Mouse (Mus musculus) embryonic facial prominence, embryonic 14.5 days (tissue): ENCODE data around the gene Gm28635. TPM values are rescaled to one million over a fixed set of nuclear protein-coding genes. Genes with fewer than 3 reads are reported as not detected.
A peak's percentile ranks its signal among the peaks of the same experiment; 100 is the strongest.

Source experiments
- ATAC-seq: fragments of 200-750 bp; cut with Nextera tagmentation; 2 replicates; pipeline ENCODE4 v1.8.0; 2017; ENCODE audit warnings: low read depth, moderate number of reproducible peaks, moderate TSS enrichment
- DNase-seq: peaks from one replicate; pipeline ENCODE4 v3.0.0-alpha.2; 2015; ENCODE audit warnings: low spot score
- H3K27ac ChIP-seq: fragments of 300-500 bp; sonication (generic); replicated peaks from 2 replicates; pipeline ENCODE4 v1.5.1; 2014; ENCODE audit warnings: low read depth, mild to moderate bottlenecking, low read length, moderate library complexity
- H3K27me3 ChIP-seq: fragments of 300-500 bp; sonication (generic); replicated peaks from 2 replicates; pipeline ENCODE4 v1.6.1; 2014; ENCODE audit warnings: low read length; ENCODE audit not compliant: control insufficient read depth, insufficient read depth
- H3K36me3 ChIP-seq: fragments of 300-500 bp; sonication (generic); 2 replicates; pipeline ENCODE4 v1.6.1; 2014; ENCODE audit warnings: low read length, mixed read lengths; ENCODE audit not compliant: control insufficient read depth, insufficient read depth
- H3K4me1 ChIP-seq: fragments of 300-500 bp; sonication (generic); 2 replicates; pipeline ENCODE4 v1.6.1; 2014; ENCODE audit warnings: antibody characterized with exemption, low read length; ENCODE audit not compliant: control insufficient read depth, insufficient read depth
- H3K4me2 ChIP-seq: fragments of 300-500 bp; sonication (generic); 2 replicates; pipeline ENCODE4 v1.6.1; 2014; ENCODE audit warnings: low read depth, mild to moderate bottlenecking, low read length, moderate library complexity, mixed read lengths
- H3K4me3 ChIP-seq: fragments of 300-500 bp; sonication (generic); 2 replicates; pipeline ENCODE4 v1.5.1; 2014; ENCODE audit warnings: low read depth, mild to moderate bottlenecking, low read length
- H3K9ac ChIP-seq: fragments of 300-500 bp; sonication (generic); 2 replicates; pipeline ENCODE4 v1.6.1; 2014; ENCODE audit warnings: low read depth, mild to moderate bottlenecking, low read length, moderate library complexity, mixed read lengths
- H3K9me3 ChIP-seq: fragments of 300-500 bp; sonication (generic); 2 replicates; pipeline ENCODE4 v1.6.1; 2016; ENCODE audit warnings: low read length; ENCODE audit not compliant: control insufficient read depth
- WGBS: fragments of 180-500 bp; shearing (Covaris S2); extraction: QIAGEN DNeasy Blood & Tissue Kit; methylation state at CpG from one replicate; pipeline ENCODE4 v1.1.7; 2014; 5-methylcytosine and 5-hydroxymethylcytosine counted together
- polyA plus RNA-seq: library from polyadenylated mRNA; unstranded; fragments of >200 nt; fragmentation: Nextera tagmentation; extraction: Ambion mirVana; gene quantifications from 2 replicates; pipeline ENCODE4 v1.2.1, GENCODE M21; 2014

The Gm28635 gene
- polyA plus RNA-seq, 1 experiment from 2014 or later = not detected

- no peaks in the 10 kb centered on the region for H3K9me3 ChIP-seq
- H3K4me2 ChIP-seq = peak overlapping the region; percentile 44
- ATAC-seq (no peak), DNase-seq (peak; percentile 40)
- no peak overlapping the region for H3K9ac ChIP-seq
- no peaks in the 10 kb centered on the region for H3K36me3 ChIP-seq
- WGBS = 46% methylated on average over 10 of the region's 10 CpGs
- H3K27me3 ChIP-seq = no peaks in the 10 kb centered on the region
- peak overlapping the region; percentile 8; the same call in 1 of the 2 replicates for H3K4me3 ChIP-seq
- no peaks in the 10 kb centered on the region; the same call in 1 of the 2 replicates for H3K4me1 ChIP-seq
- no peak overlapping the region; the same call in 1 of the 2 replicates for H3K27ac ChIP-seq
Observed at GRCm38 (mm10) chr2:84556888-84557514, 120.8 kb downstream of the Gm28635 start.

Other genes with a start within 250 kb of the Gm28635 start
- gene Tfpi, start 201.3 kb downstream of the Gm28635 start, polyA plus RNA-seq = 44.3 and 44.5 TPM in 2 replicates
- gene Ctnnd1, start 27.3 kb downstream of the Gm28635 start, polyA plus RNA-seq = 48.9 and 49.0 TPM in 2 replicates
- gene Btbd18, start 19.0 kb downstream of the Gm28635 start, polyA plus RNA-seq = 0.14 TPM in 1 of 2 replicates, not detected in the other
- gene Selenoh, start 7.3 kb downstream of the Gm28635 start, polyA plus RNA-seq = 237 and 272 TPM in 2 replicates
- 28.4 and 28.8 TPM in 2 replicates for gene Med19, start 361 bp upstream of the Gm28635 start, polyA plus RNA-seq
- 99.0 and 103 TPM in 2 replicates for gene Tmx2, start 1.1 kb upstream of the Gm28635 start, polyA plus RNA-seq
- gene Zdhhc5, start 37.1 kb upstream of the Gm28635 start, polyA plus RNA-seq = 31.4 and 31.6 TPM in 2 replicates
- 22.6 and 24.2 TPM in 2 replicates for gene Clp1, start 49.3 kb upstream of the Gm28635 start, polyA plus RNA-seq
- 5.5 and 6.5 TPM in 2 replicates for gene Ypel4, start 56.0 kb upstream of the Gm28635 start, polyA plus RNA-seq
- 3.9 and 4.0 TPM in 2 replicates for gene Gm19426, start 65.6 kb upstream of the Gm28635 start, polyA plus RNA-seq
- 63.0 and 64.7 TPM in 2 replicates for gene Serping1, start 97.4 kb upstream of the Gm28635 start, polyA plus RNA-seq
- gene Ube2l6, start 120.8 kb upstream of the Gm28635 start, polyA plus RNA-seq = 44.5 and 48.2 TPM in 2 replicates
- gene Smtnl1, start 144.6 kb upstream of the Gm28635 start, polyA plus RNA-seq = 0.48 and 1.6 TPM in 2 replicates
- gene Timm10, start 149.0 kb upstream of the Gm28635 start, polyA plus RNA-seq = 55.5 and 55.7 TPM in 2 replicates
- 14.3 and 17.0 TPM in 2 replicates for gene Slc43a1, start 160.8 kb upstream of the Gm28635 start, polyA plus RNA-seq
- 2.5 and 3.4 TPM in 2 replicates for gene Rtn4rl2, start 208.7 kb upstream of the Gm28635 start, polyA plus RNA-seq